ENCODE assay signal across 9 mouse cellular contexts in the genomic region with DNA sequence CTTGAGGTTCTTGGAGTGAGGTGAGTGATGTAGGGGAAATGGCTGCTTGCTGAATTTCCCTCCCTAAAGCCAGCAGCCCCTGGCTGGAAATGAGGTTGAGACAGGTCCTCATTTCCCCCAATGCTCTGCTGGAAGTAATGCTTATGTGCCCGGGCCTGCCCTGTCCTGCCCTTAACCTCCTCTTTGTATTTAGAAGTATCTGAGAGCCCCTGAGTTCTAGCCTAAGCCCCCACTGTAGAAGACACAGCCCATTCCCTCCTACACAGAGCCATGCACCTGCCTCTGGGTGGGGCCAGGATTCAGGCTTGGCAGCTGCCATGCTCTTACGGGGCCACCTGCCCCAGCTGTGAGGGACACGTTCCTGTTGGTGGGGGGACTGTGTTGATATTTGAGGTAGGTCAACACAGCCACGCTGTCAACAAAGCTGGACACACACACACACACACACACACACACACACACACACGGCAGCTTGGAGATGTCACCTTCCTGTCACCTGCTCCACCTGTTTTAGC. TPM values are rescaled to one million over a fixed set of nuclear protein-coding genes. Genes with fewer than 3 reads are reported as not detected.
A peak's percentile ranks its signal among the peaks of the same experiment; 100 is the strongest.
DNase-seq lines count a peak whose midpoint lies in the region; ATAC-seq and TF ChIP-seq lines count a peak whose summit lies in the region.
"Had no signal": no experiment of that assay in that cellular context is flagged by ENCODE, and none has a peak within 500 bp of the region (broad histone marks: within the 10 kb centered on the region; RNA-seq: fewer than 3 reads in every experiment).

No protein-coding gene starts in this region.

- DNase-seq in heart, adult 18-20 months: no peak
- DNase-seq in splenic B cell, adult 2 months (ENCODE audit: low read depth, low spot score): peak; percentile 47
- DNase-seq in frontal cortex, postnatal 10 days (ENCODE audit: low spot score in 2 of 2): no peak
- no peak for DNase-seq in frontal cortex, postnatal 25 days (ENCODE audit: low spot score in 2 of 2)
- DNase-seq in gastrocnemius, postnatal 36 days: no peak
- DNase-seq: kidney, adult 9 months had no signal

- WGBS in heart, embryonic 16.5 days: 53% methylated on average over 5 of the region's 5 CpGs
- 53% methylated on average over 5 of the region's 5 CpGs for WGBS in embryonic facial prominence, embryonic 15.5 days

- peak overlapping the region; percentile 68 for H3K27ac ChIP-seq in heart, embryonic 16.5 days (ENCODE audit: low read length)
- no peak overlapping the region for H3K27ac ChIP-seq in embryonic facial prominence, embryonic 15.5 days (replicated peaks)

- peak overlapping the region; percentile 47 for H3K4me3 ChIP-seq in heart, embryonic 16.5 days (ENCODE audit: low read length)
- peak overlapping the region; percentile 58 for H3K4me3 ChIP-seq in E14TG2a.4 (replicated peaks; ENCODE audit: low read length)
- H3K4me3 ChIP-seq in embryonic facial prominence, embryonic 15.5 days (replicated peaks): 0 out of 2 replicates have a peak overlapping the region, but pooled peaks have one; percentile 3

- intact Hi-C loops in gastrocnemius, postnatal 36 days (cut with DNase I): no loop called here

- peaks cover 2% of the 10 kb centered on the region; the same call in 1 of the 2 replicates for H3K27me3 ChIP-seq in heart, embryonic 16.5 days (ENCODE audit: control insufficient read depth, insufficient read depth, low read length)
- no peaks in the 10 kb centered on the region for H3K27me3 ChIP-seq in E14TG2a.4 (ENCODE audit: insufficient read depth, low read length)
- no peaks in the 10 kb centered on the region for H3K27me3 ChIP-seq in embryonic facial prominence, embryonic 15.5 days
- no peaks in the 10 kb centered on the region for H3K27me3 ChIP-seq in splenic B cell, adult 2 months (ENCODE audit: control insufficient read depth, insufficient read depth, low read length, poor library complexity, severe bottlenecking)

- no peak for ATAC-seq in heart, embryonic 16.5 days (replicated peaks; ENCODE audit: extremely low read depth, insufficient read depth, low FRiP score)
- ATAC-seq in embryonic facial prominence, embryonic 15.5 days (ENCODE audit: insufficient number of reproducible peaks, low FRiP score, low TSS enrichment, low read depth): no peak

- no peaks in the 10 kb centered on the region for H3K9me3 ChIP-seq in heart, embryonic 16.5 days (replicated peaks; ENCODE audit: control insufficient read depth, low read length)
- H3K9me3 ChIP-seq in E14TG2a.4 (ENCODE audit: low read length): no peaks in the 10 kb centered on the region
- no peaks in the 10 kb centered on the region for H3K9me3 ChIP-seq in embryonic facial prominence, embryonic 15.5 days (replicated peaks)

- peak overlapping the region; percentile 58 for H3K4me2 ChIP-seq in heart, embryonic 16.5 days (ENCODE audit: low read depth, low read length)
- no peak overlapping the region for H3K4me2 ChIP-seq in embryonic facial prominence, embryonic 15.5 days (replicated peaks)

- peak overlapping the region; percentile 33 for H3K9ac ChIP-seq in heart, embryonic 16.5 days (ENCODE audit: low read length)
- H3K9ac ChIP-seq in embryonic facial prominence, embryonic 15.5 days: no peak overlapping the region

- no peaks in the 10 kb centered on the region; the same call in 1 of the 2 replicates for H3K4me1 ChIP-seq in heart, embryonic 16.5 days (ENCODE audit: control insufficient read depth, insufficient read depth, low read length)
- peaks cover 22% of the 10 kb centered on the region for H3K4me1 ChIP-seq in E14TG2a.4 (replicated peaks; ENCODE audit: low read depth, low read length)
- 0 out of 2 replicates have a peak, but pooled peaks cover 7% of the 10 kb centered on the region for H3K4me1 ChIP-seq in embryonic facial prominence, embryonic 15.5 days

- TF ChIP-seq CTCF in E14TG2a.4 (conservative IDR thresholded peaks at IDR 0.05; ENCODE audit: low read length): no peak

- no peaks in the 10 kb centered on the region for H3K36me3 ChIP-seq in heart, embryonic 16.5 days (ENCODE audit: control insufficient read depth, insufficient read depth)
- H3K36me3 ChIP-seq in E14TG2a.4 (ENCODE audit: insufficient read depth, low read length): no peaks in the 10 kb centered on the region
- H3K36me3 ChIP-seq in embryonic facial prominence, embryonic 15.5 days: no peaks in the 10 kb centered on the region
- no peaks in the 10 kb centered on the region for H3K36me3 ChIP-seq in splenic B cell, adult 2 months (ENCODE audit: control insufficient read depth, insufficient read depth, low read length, poor library complexity, severe bottlenecking)

RNA-seq across cellular contexts. Expression of a gene that starts 0.6 kb away (rescaled TPM):
- polyA plus RNA-seq in heart, embryonic 16.5 days (2015; fragmentation: Nextera tagmentation; extraction: Ambion mirVana): 4.6 and 4.8 TPM in 2 replicates
- total RNA-seq in heart, adult 18-20 months (2021): 10 to 100 TPM; 18.7 to 20.4 TPM
- polyA plus RNA-seq in embryonic facial prominence, embryonic 15.5 days (2015; fragmentation: Nextera tagmentation; extraction: Ambion mirVana): 6.2 and 6.4 TPM in 2 replicates
- 10 to 100 TPM; 17.0 to 18.7 TPM for total RNA-seq in gastrocnemius, postnatal 36 days (2021)

Comparison
In these comparisons a context has a peak if more than half of its experiments do, and no peak if none do; other contexts are left out.
1. H3K4me3 ChIP-seq: peak in every context shown above with its lines; median percentile 58 in E14TG2a.4; 47 in heart, embryonic 16.5 days; 3 in embryonic facial prominence, embryonic 15.5 days.